Mouse (Mus musculus) brain, adult 2 months (tissue): ENCODE results near the gene Cdk18.
A peak's percentile ranks its signal among the peaks of the same experiment; 100 is the strongest.

ENCODE experiments used
- DNase-seq: peaks from one replicate; pipeline ENCODE4 v3.0.0; 2011; ENCODE audit warnings: low read depth, low spot score

The Cdk18 gene

GRCm38 (mm10) chr1:132150171-132150570 lies 10.7 kb upstream of the Cdk18 start:
- no peak for DNase-seq

- DNase-seq, result no peak
These were observed 9.9 kb upstream of the Cdk18 start for GRCm38 (mm10) chr1:132149410-132149809.

GRCm38 (mm10) chr1:132145973-132146685 lies 6.6 kb upstream of the Cdk18 start:
- no peak for DNase-seq

GRCm38 (mm10) chr1:132144837-132145236 lies 5.4 kb upstream of the Cdk18 start:
- no peak for DNase-seq

GRCm38 (mm10) chr1:132144223-132144622 lies 4.7 kb upstream of the Cdk18 start:
- peak; percentile 94 for DNase-seq

GRCm38 (mm10) chr1:132143730-132144129 lies 4.2 kb upstream of the Cdk18 start:
- DNase-seq, result peak; percentile 80

GRCm38 (mm10) chr1:132143079-132143478 lies 3.6 kb upstream of the Cdk18 start:
- DNase-seq, result no peak

GRCm38 (mm10) chr1:132141753-132142152 lies 2.3 kb upstream of the Cdk18 start:
- DNase-seq, result no peak

- DNase-seq, result no peak
These were observed 1.7 kb upstream of the Cdk18 start for GRCm38 (mm10) chr1:132141166-132141565.

GRCm38 (mm10) chr1:132140574-132140973 lies 1.1 kb upstream of the Cdk18 start:
- no peak for DNase-seq

GRCm38 (mm10) chr1:132140171-132140570 lies 687 bp upstream of the Cdk18 start:
- peak; percentile 48 for DNase-seq

GRCm38 (mm10) chr1:132138576-132139415 lies 688 bp downstream of the Cdk18 start:
- no peak for DNase-seq

GRCm38 (mm10) chr1:132137935-132138575 lies 1.4 kb downstream of the Cdk18 start:
- DNase-seq, result no peak

GRCm38 (mm10) chr1:132136847-132137246 lies 2.6 kb downstream of the Cdk18 start:
- DNase-seq, result no peak

GRCm38 (mm10) chr1:132135631-132136030 lies 3.9 kb downstream of the Cdk18 start:
- no peak for DNase-seq

- DNase-seq, result no peak
These were observed 11.2 kb downstream of the Cdk18 start for GRCm38 (mm10) chr1:132128311-132128710.

GRCm38 (mm10) chr1:132125803-132126405 lies 13.6 kb downstream of the Cdk18 start:
- DNase-seq, result peak; percentile 90

GRCm38 (mm10) chr1:132125249-132125648 lies 14.2 kb downstream of the Cdk18 start:
- DNase-seq, result peak; percentile 32

GRCm38 (mm10) chr1:132123420-132124014 lies 16.0 kb downstream of the Cdk18 start:
- DNase-seq, result peak; percentile 55

- DNase-seq, result peak; percentile 73
These were observed 17.6 kb downstream of the Cdk18 start for GRCm38 (mm10) chr1:132121895-132122294.

- peak; percentile 89 for DNase-seq
These were observed 18.2 kb downstream of the Cdk18 start for GRCm38 (mm10) chr1:132121236-132121635.
